Mouse (Mus musculus): ENCODE results near the gene Lefty1. TPM values are rescaled to one million over a fixed set of nuclear protein-coding genes. Genes with fewer than 3 reads are reported as not detected.
"Not testable (repeated sequence)": the region's sequence is repeated elsewhere in the genome, so short reads cannot be mapped to it uniquely, and the experiment has no call there.

The Lefty1 gene
- polyA plus RNA-seq, 1 experiment from 2014 or later, result 1.5 TPM

GRCm38 (mm10) chr1:180976110-180976679, 41.4 kb downstream of the Lefty1 start:
- Histone ChIP-seq H3K9ac (ENCODE audit: low read length) (no peak overlapping the region), H3K27me3 (ENCODE audit: control insufficient read depth, insufficient read depth, low read length) (no peaks in the 10 kb centered on the region), H3K4me2 (ENCODE audit: low read length) (no peak overlapping the region), H3K4me3 (ENCODE audit: control insufficient read depth in 1 of 2, insufficient read depth in 1 of 2, low read depth in 1 of 2, low read length in 2 of 2) (no peak overlapping the region), H3K36me3 (ENCODE audit: control insufficient read depth, insufficient read depth, low read length) (peaks cover 26% of the 10 kb centered on the region), H3K9me3 (ENCODE audit: control insufficient read depth, low read length) (no peaks in the 10 kb centered on the region), H3K27ac (replicated peaks in 1 of 2; ENCODE audit: control insufficient read depth in 1 of 2, insufficient read depth in 1 of 2, low read depth in 2 of 2, low read length in 2 of 2) (no peak overlapping the region), H3K4me1 (ENCODE audit: control insufficient read depth in 2 of 2, insufficient read depth in 2 of 2, low read length in 2 of 2) (no peaks in the 10 kb centered on the region)
- ATAC-seq (ENCODE audit: insufficient number of reproducible peaks, insufficient read depth, low FRiP score, low read depth), result no peak
- WGBS, result 64% methylated on average over 4 of the region's 4 CpGs

- no peak overlapping the region for H3K27ac ChIP-seq (replicated peaks in 1 of 2; ENCODE audit: control insufficient read depth in 1 of 2, insufficient read depth in 1 of 2, low read depth in 2 of 2, low read length in 2 of 2)
- H3K9me3 ChIP-seq (ENCODE audit: control insufficient read depth, low read length), result no peaks in the 10 kb centered on the region
- no peaks in the 10 kb centered on the region for H3K27me3 ChIP-seq (ENCODE audit: control insufficient read depth, insufficient read depth, low read length)
- no peak overlapping the region for H3K9ac ChIP-seq (ENCODE audit: low read length)
- H3K4me2 ChIP-seq (ENCODE audit: low read length), result no peak overlapping the region
- no peaks in the 10 kb centered on the region for H3K4me1 ChIP-seq (ENCODE audit: control insufficient read depth in 2 of 2, insufficient read depth in 2 of 2, low read length in 2 of 2)
- H3K4me3 ChIP-seq (ENCODE audit: control insufficient read depth in 1 of 2, insufficient read depth in 1 of 2, low read depth in 1 of 2, low read length in 2 of 2), result no peak overlapping the region
- 77% methylated on average over 24 of the region's 24 CpGs for WGBS
- ATAC-seq (ENCODE audit: insufficient number of reproducible peaks, insufficient read depth, low FRiP score, low read depth), result no peak
- H3K36me3 ChIP-seq (ENCODE audit: control insufficient read depth, insufficient read depth, low read length), result no peaks in the 10 kb centered on the region
These were observed 44.8 kb downstream of the Lefty1 start for GRCm38 (mm10) chr1:180979484-180980251.

- 69% methylated on average over 2 of the region's 2 CpGs for WGBS
- Histone ChIP-seq H3K9ac (ENCODE audit: low read length) (no peak overlapping the region), H3K9me3 (ENCODE audit: control insufficient read depth, low read length) (no peaks in the 10 kb centered on the region), H3K4me2 (ENCODE audit: low read length) (no peak overlapping the region), H3K36me3 (ENCODE audit: control insufficient read depth, insufficient read depth, low read length) (no peaks in the 10 kb centered on the region), H3K27me3 (ENCODE audit: control insufficient read depth, insufficient read depth, low read length) (no peaks in the 10 kb centered on the region), H3K4me1 (ENCODE audit: control insufficient read depth in 2 of 2, insufficient read depth in 2 of 2, low read length in 2 of 2) (no peaks in the 10 kb centered on the region), H3K27ac (replicated peaks in 1 of 2; ENCODE audit: control insufficient read depth in 1 of 2, insufficient read depth in 1 of 2, low read depth in 2 of 2, low read length in 2 of 2) (no peak overlapping the region), H3K4me3 (ENCODE audit: control insufficient read depth in 1 of 2, insufficient read depth in 1 of 2, low read depth in 1 of 2, low read length in 2 of 2) (no peak overlapping the region)
- ATAC-seq (ENCODE audit: insufficient number of reproducible peaks, insufficient read depth, low FRiP score, low read depth), result no peak
These were observed 45.6 kb downstream of the Lefty1 start for GRCm38 (mm10) chr1:180980464-180980863.

GRCm38 (mm10) chr1:180981298-180982046, 46.6 kb downstream of the Lefty1 start:
- not testable (repeated sequence) for H3K9ac ChIP-seq (ENCODE audit: low read length)
- WGBS, result 72% methylated on average over 7 of the region's 7 CpGs

GRCm38 (mm10) chr1:180986701-180987100, 51.9 kb downstream of the Lefty1 start:
- Histone ChIP-seq H3K9ac (ENCODE audit: low read length) (no peak overlapping the region), H3K4me3 (ENCODE audit: control insufficient read depth in 1 of 2, insufficient read depth in 1 of 2, low read depth in 1 of 2, low read length in 2 of 2) (no peak overlapping the region), H3K9me3 (ENCODE audit: control insufficient read depth, low read length) (no peaks in the 10 kb centered on the region), H3K27me3 (ENCODE audit: control insufficient read depth, insufficient read depth, low read length) (no peaks in the 10 kb centered on the region), H3K4me1 (ENCODE audit: control insufficient read depth in 2 of 2, insufficient read depth in 2 of 2, low read length in 2 of 2) (no peaks in the 10 kb centered on the region), H3K36me3 (ENCODE audit: control insufficient read depth, insufficient read depth, low read length) (no peaks in the 10 kb centered on the region), H3K27ac (replicated peaks in 1 of 2; ENCODE audit: control insufficient read depth in 1 of 2, insufficient read depth in 1 of 2, low read depth in 2 of 2, low read length in 2 of 2) (no peak overlapping the region), H3K4me2 (ENCODE audit: low read length) (no peak overlapping the region)
- WGBS, result 87% methylated on average over 8 of the region's 8 CpGs
- no peak for ATAC-seq (ENCODE audit: insufficient number of reproducible peaks, insufficient read depth, low FRiP score, low read depth)

More at GRCm38 (mm10) chr1:180981298-180982046, 46.6 kb downstream of the Lefty1 start:
- not testable (repeated sequence) for H3K27me3 ChIP-seq (ENCODE audit: control insufficient read depth, insufficient read depth, low read length); H3K4me2 ChIP-seq (ENCODE audit: low read length); H3K4me1 ChIP-seq (ENCODE audit: control insufficient read depth in 2 of 2, insufficient read depth in 2 of 2, low read length in 2 of 2); H3K4me3 ChIP-seq (ENCODE audit: control insufficient read depth in 1 of 2, insufficient read depth in 1 of 2, low read depth in 1 of 2, low read length in 2 of 2); H3K9me3 ChIP-seq (ENCODE audit: control insufficient read depth, low read length); H3K36me3 ChIP-seq (ENCODE audit: control insufficient read depth, insufficient read depth, low read length); ATAC-seq (ENCODE audit: insufficient number of reproducible peaks, insufficient read depth, low FRiP score, low read depth); H3K27ac ChIP-seq (replicated peaks in 1 of 2; ENCODE audit: control insufficient read depth in 1 of 2, insufficient read depth in 1 of 2, low read depth in 2 of 2, low read length in 2 of 2)

GRCm38 (mm10) chr1:180987759-180988158, 52.9 kb downstream of the Lefty1 start:
- Histone ChIP-seq H3K9ac (ENCODE audit: low read length) (no peak overlapping the region), H3K27me3 (ENCODE audit: control insufficient read depth, insufficient read depth, low read length) (no peaks in the 10 kb centered on the region), H3K36me3 (ENCODE audit: control insufficient read depth, insufficient read depth, low read length) (no peaks in the 10 kb centered on the region), H3K4me1 (ENCODE audit: control insufficient read depth in 2 of 2, insufficient read depth in 2 of 2, low read length in 2 of 2) (no peaks in the 10 kb centered on the region), H3K4me2 (ENCODE audit: low read length) (peak overlapping the region; percentile 13), H3K4me3 (ENCODE audit: control insufficient read depth in 1 of 2, insufficient read depth in 1 of 2, low read depth in 1 of 2, low read length in 2 of 2) (no peak overlapping the region), H3K9me3 (ENCODE audit: control insufficient read depth, low read length) (no peaks in the 10 kb centered on the region), H3K27ac (replicated peaks in 1 of 2; ENCODE audit: control insufficient read depth in 1 of 2, insufficient read depth in 1 of 2, low read depth in 2 of 2, low read length in 2 of 2) (no peak overlapping the region)
- WGBS, result 1% methylated on average over 9 of the region's 9 CpGs
- no peak for ATAC-seq (ENCODE audit: insufficient number of reproducible peaks, insufficient read depth, low FRiP score, low read depth)
